17 mouse cellular contexts compared by ENCODE assay signal in the genomic region with DNA sequence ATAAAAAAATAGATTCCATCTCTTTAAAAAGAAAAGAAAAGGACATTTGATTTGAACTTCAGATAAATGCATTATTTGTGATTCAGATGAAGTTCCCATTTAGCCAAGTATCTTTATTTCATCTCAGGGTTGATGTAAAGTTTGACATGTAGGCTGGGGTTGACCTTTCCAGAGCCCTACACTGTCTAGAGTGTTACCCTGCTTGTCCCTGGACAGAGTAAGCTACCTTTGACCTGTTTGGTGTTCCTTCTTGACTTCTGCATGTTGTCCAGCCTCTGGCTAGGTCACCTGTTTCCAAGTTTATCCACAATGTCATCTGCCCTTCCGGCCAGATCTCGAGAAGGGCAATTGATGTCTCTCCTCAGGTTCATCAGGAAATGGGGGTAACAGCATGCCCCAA.
"Had no signal": no experiment of that assay in that cellular context is flagged by ENCODE, and none has a peak within 500 bp of the region (broad histone marks: within the 10 kb centered on the region; RNA-seq: fewer than 3 reads in every experiment).

No protein-coding gene starts in this region.

- H3K4me1 ChIP-seq: midbrain, embryonic 10.5 days; midbrain, embryonic 12.5 days; neural tube, embryonic 13.5 days; neural tube, embryonic 15.5 days had no signal

- H3K27ac ChIP-seq: midbrain, embryonic 10.5 days; midbrain, embryonic 12.5 days; neural tube, embryonic 13.5 days; neural tube, embryonic 15.5 days had no signal

- H3K9me3 ChIP-seq: midbrain, embryonic 10.5 days; midbrain, embryonic 12.5 days; neural tube, embryonic 13.5 days; neural tube, embryonic 15.5 days had no signal

- ATAC-seq: midbrain, embryonic 16.5 days had no signal

- DNase-seq: lung, postnatal 14 days; midbrain, embryonic 14.5 days; retina, postnatal 1 day; right cerebral cortex, adult 18-20 months; right cerebral cortex, postnatal 25 days; right cerebral cortex, postnatal 4 days; spleen, adult 18-20 months; thymus, adult 18-20 months; thymus, postnatal 14 days; thymus, postnatal 36 days had no signal

- H3K4me3 ChIP-seq: midbrain, embryonic 10.5 days; midbrain, embryonic 12.5 days; myocyte; neural tube, embryonic 13.5 days; neural tube, embryonic 15.5 days had no signal

- H3K27me3 ChIP-seq: neural tube, embryonic 15.5 days had no signal

- H3K4me2 ChIP-seq: lung, embryonic 14.5 days; midbrain, embryonic 12.5 days; neural tube, embryonic 13.5 days; neural tube, embryonic 15.5 days had no signal

- H3K9ac ChIP-seq: lung, embryonic 14.5 days; midbrain, embryonic 12.5 days; neural tube, embryonic 13.5 days; neural tube, embryonic 15.5 days had no signal

- H3K36me3 ChIP-seq: midbrain, embryonic 10.5 days; midbrain, embryonic 12.5 days; neural tube, embryonic 13.5 days; neural tube, embryonic 15.5 days had no signal
